Mouse (Mus musculus) MEL (cell line): ENCODE results near the gene Mbd3. TPM values are rescaled to one million over a fixed set of nuclear protein-coding genes. Genes with fewer than 3 reads are reported as not detected.

Experiments
- DNase-seq: peaks from one replicate; pipeline ENCODE4 v3.0.0; 2011; ENCODE audit warnings: low read depth, low spot score
- H3K27ac ChIP-seq: 2 replicates; pipeline ENCODE4 v1.5.1; 2012; ENCODE audit warnings: low read depth, mild to moderate bottlenecking, control low read depth, low read length, moderate library complexity; ENCODE audit not compliant: control insufficient read depth
- H3K27me3 ChIP-seq, 2 experiments: fragments of 150-350 bp in 1 of 2; sonication (generic) in 1 of 2; 2 replicates each; pipeline ENCODE4 v1.6.1; 2012; ENCODE audit warnings: low read length in 2 of 2, mild to moderate bottlenecking in 2 of 2, improper control_type of control experiment in 1 of 2, moderate library complexity in 1 of 2; ENCODE audit not compliant: insufficient read depth in 2 of 2, control insufficient read depth in 1 of 2
- H3K36me3 ChIP-seq, 2 experiments: 2 replicates each; pipeline ENCODE4 v1.6.1; 2012 to 2014; ENCODE audit warnings: low read length in 2 of 2, improper control_type of control experiment in 1 of 2, inconsistent platforms in 1 of 2, mild to moderate bottlenecking in 1 of 2; ENCODE audit not compliant: insufficient read depth in 2 of 2, control insufficient read depth in 1 of 2
- H3K4me1 ChIP-seq, 2 experiments: fragments of 150-350 bp in 1 of 2; sonication (generic) in 1 of 2; 2 replicates each; pipeline ENCODE4 v1.6.1; 2012; ENCODE audit warnings: low read length in 2 of 2, improper control_type of control experiment in 1 of 2, mild to moderate bottlenecking in 1 of 2; ENCODE audit not compliant: insufficient read depth in 2 of 2, control insufficient read depth in 1 of 2
- H3K4me3 ChIP-seq, 2 experiments: fragments of 150-350 bp in 1 of 2; sonication (generic) in 1 of 2; 2 replicates each; pipeline ENCODE4 v1.5.1; 2012; ENCODE audit warnings: low read depth in 2 of 2, low read length in 2 of 2, mild to moderate bottlenecking in 2 of 2, moderate library complexity in 2 of 2, control low read depth in 1 of 2, improper control_type of control experiment in 1 of 2; ENCODE audit not compliant: control insufficient read depth in 1 of 2, insufficient read depth in 1 of 2
- H3K79me2 ChIP-seq: 2 replicates; pipeline ENCODE4 v1.6.1; 2012; ENCODE audit warnings: mild to moderate bottlenecking, low read length, moderate library complexity; ENCODE audit not compliant: control insufficient read depth, poor library complexity, insufficient read depth
- H3K9ac ChIP-seq: 2 replicates; pipeline ENCODE4 v1.6.1; 2012; ENCODE audit warnings: low read depth, mild to moderate bottlenecking, control low read depth, low read length, moderate library complexity; ENCODE audit not compliant: control insufficient read depth, poor library complexity, severe bottlenecking
- H3K9me3 ChIP-seq: fragments of 150-350 bp; sonication (generic); replicated peaks from 2 replicates; pipeline ENCODE4 v1.6.1; 2012; ENCODE audit warnings: mild to moderate bottlenecking, low read length, improper control_type of control experiment, moderate library complexity; ENCODE audit not compliant: insufficient read depth
- BHLHE40 ChIP-seq: IDR thresholded peaks from 2 replicates; pipeline ENCODE4 v1.6.1; 2012; ENCODE audit warnings: low read depth, mild to moderate bottlenecking, inconsistent platforms, low read length, improper control_type of control experiment, borderline replicate concordance
- CHD1 ChIP-seq: IDR thresholded peaks from 2 replicates; pipeline ENCODE4 v1.6.1; 2012; ENCODE audit warnings: low read depth, mild to moderate bottlenecking, inconsistent platforms, low read length, improper control_type of control experiment
- ELF1 ChIP-seq: IDR thresholded peaks from 2 replicates; pipeline ENCODE4 v1.6.1; 2014; ENCODE audit warnings: low read depth, mild to moderate bottlenecking, inconsistent platforms, low read length, improper control_type of control experiment, moderate library complexity
- GABPA ChIP-seq: IDR thresholded peaks from 2 replicates; pipeline ENCODE4 v1.6.1; 2012; ENCODE audit warnings: low read depth, mild to moderate bottlenecking, inconsistent platforms, low read length, improper control_type of control experiment, moderate library complexity
- GATA1 ChIP-seq: IDR thresholded peaks from 2 replicates; pipeline ENCODE4 v1.6.1; 2011; ENCODE audit warnings: low read depth, low read length, improper control_type of control experiment
- HCFC1 ChIP-seq: IDR thresholded peaks from 2 replicates; pipeline ENCODE4 v1.6.1; 2012; ENCODE audit warnings: low read depth, mild to moderate bottlenecking, inconsistent platforms, low read length, improper control_type of control experiment, moderate library complexity
- JUND ChIP-seq: IDR thresholded peaks from 2 replicates; pipeline ENCODE4 v1.6.1; 2011; ENCODE audit warnings: low read depth, mild to moderate bottlenecking, improper control_type of control experiment, low read length
- MAFK ChIP-seq: IDR thresholded peaks from 2 replicates; pipeline ENCODE4 v1.6.1; 2011; ENCODE audit warnings: low read depth, mild to moderate bottlenecking, low read length, improper control_type of control experiment, borderline replicate concordance
- MAX ChIP-seq: IDR thresholded peaks from 2 replicates; pipeline ENCODE4 v1.6.1; 2011; ENCODE audit warnings: low read length, improper control_type of control experiment
- MEF2A ChIP-seq: IDR thresholded peaks from 2 replicates; pipeline ENCODE4 v1.6.1; 2014; ENCODE audit warnings: low read depth, mild to moderate bottlenecking, inconsistent platforms, low read length, improper control_type of control experiment; ENCODE audit not compliant: poor library complexity, insufficient replicate concordance, severe bottlenecking; ENCODE audit errors: extremely low read depth
- MXI1 ChIP-seq: IDR thresholded peaks from 2 replicates; pipeline ENCODE4 v1.6.1; 2011; ENCODE audit warnings: mild to moderate bottlenecking, low read depth, low read length, improper control_type of control experiment
- MYC ChIP-seq: IDR thresholded peaks from 2 replicates; pipeline ENCODE4 v1.6.1; 2011; ENCODE audit warnings: low read depth, mild to moderate bottlenecking, low read length, improper control_type of control experiment, moderate library complexity
- NRF1 ChIP-seq: IDR thresholded peaks from 2 replicates; pipeline ENCODE4 v1.6.1; 2014; ENCODE audit warnings: low read depth, mild to moderate bottlenecking, inconsistent platforms, low read length, improper control_type of control experiment, moderate library complexity; ENCODE audit not compliant: poor library complexity, insufficient read depth, severe bottlenecking
- POLR2A ChIP-seq, 2 experiments: IDR thresholded peaks; 2 replicates each; pipeline ENCODE4 v1.6.1; 2011 to 2012; ENCODE audit warnings: low read length in 2 of 2, mild to moderate bottlenecking in 2 of 2, control low read depth in 1 of 2, improper control_type of control experiment in 1 of 2, low read depth in 1 of 2, moderate library complexity in 1 of 2; ENCODE audit not compliant: control insufficient read depth in 1 of 2, insufficient read depth in 1 of 2, poor library complexity in 1 of 2
- POLR2AphosphoS2 ChIP-seq: IDR thresholded peaks from 2 replicates; pipeline ENCODE4 v1.6.1; 2011; ENCODE audit warnings: low read length, improper control_type of control experiment
- POLR2AphosphoS5 ChIP-seq: IDR thresholded peaks from 2 replicates; pipeline ENCODE4 v1.6.1; 2012; ENCODE audit warnings: low read depth, borderline replicate concordance, mild to moderate bottlenecking, inconsistent platforms, low read length, moderate library complexity, mixed read lengths
- RAD21 ChIP-seq: IDR thresholded peaks from 2 replicates; pipeline ENCODE4 v1.6.1; 2011; ENCODE audit warnings: mild to moderate bottlenecking, low read depth, low read length, improper control_type of control experiment
- RCOR1 ChIP-seq: IDR thresholded peaks from 2 replicates; pipeline ENCODE4 v1.6.1; 2012; ENCODE audit warnings: low read depth, mild to moderate bottlenecking, inconsistent platforms, low read length, improper control_type of control experiment
- SIN3A ChIP-seq: IDR thresholded peaks from 2 replicates; pipeline ENCODE4 v1.6.1; 2012; ENCODE audit warnings: low read length, improper control_type of control experiment, inconsistent platforms
- SMC3 ChIP-seq: IDR thresholded peaks from 2 replicates; pipeline ENCODE4 v1.6.1; 2011; ENCODE audit warnings: low read depth, low read length, improper control_type of control experiment
- TAL1 ChIP-seq: IDR thresholded peaks from 2 replicates; pipeline ENCODE4 v1.6.1; 2012; ENCODE audit warnings: mild to moderate bottlenecking, inconsistent platforms, low read length, moderate library complexity, mixed read lengths
- TBP ChIP-seq: IDR thresholded peaks from 2 replicates; pipeline ENCODE4 v1.8.0; 2011; ENCODE audit warnings: low read depth, low read length, improper control_type of control experiment
- UBTF ChIP-seq: IDR thresholded peaks from 2 replicates; pipeline ENCODE4 v1.6.1; 2012; ENCODE audit warnings: low read depth, mild to moderate bottlenecking, inconsistent platforms, low read length, improper control_type of control experiment, moderate library complexity, borderline replicate concordance; ENCODE audit not compliant: insufficient read depth
- USF1 ChIP-seq: IDR thresholded peaks from 2 replicates; pipeline ENCODE4 v1.6.1; 2014; ENCODE audit warnings: low read depth, mild to moderate bottlenecking, inconsistent platforms, low read length, improper control_type of control experiment, moderate library complexity
- ZC3H11A ChIP-seq: IDR thresholded peaks from 2 replicates; pipeline ENCODE4 v1.6.1; 2012; ENCODE audit warnings: low read depth, mild to moderate bottlenecking, inconsistent platforms, low read length, improper control_type of control experiment
- ZMIZ1 ChIP-seq: IDR thresholded peaks from 2 replicates; pipeline ENCODE4 v1.6.1; 2012; ENCODE audit warnings: low read depth, mild to moderate bottlenecking, inconsistent platforms, low read length, improper control_type of control experiment, moderate library complexity
- polyA plus RNA-seq, 2 experiments: library from polyadenylated mRNA; stranded (reverse) in 1 of 2; unstranded in 1 of 2; fragments of >175 nt in 1 of 2; fragments of >200 nt in 1 of 2; gene quantifications; 2 replicates each; pipeline versions ENCODE4 v1.2.1 to v1.2.4; 2012; ENCODE audit warnings: low replicate concordance in 2 of 2, low read depth in 1 of 2; ENCODE audit not compliant: insufficient read length in 2 of 2, insufficient read depth in 1 of 2, missing spikeins in 1 of 2
- total RNA-seq: library from RNA; depleted of rRNA; stranded (reverse); fragments of 300-350 nt; gene quantifications from 2 replicates; pipeline ENCODE4 v1.2.3, GENCODE M21; 2012

Mbd3 gene
- total and polyA plus RNA-seq, 3 experiments, result 81.4 to 289 TPM; not detected in 1

GRCm38 (mm10) chr10:80400704-80401161 is 1.4 kb upstream of the Mbd3 start:
- no peak for TF ChIP-seq SMC3
- TF ChIP-seq TBP, result no peak
- TF ChIP-seq MYC, result 0 out of 2 replicates have a peak, but pooled peaks have one; percentile 21
- TF ChIP-seq POLR2A (IDR thresholded peaks at IDR 0.05; ENCODE audit: control insufficient read depth in 1 of 2, insufficient read depth in 1 of 2, low read depth in 1 of 2, low read length in 2 of 2, poor library complexity in 1 of 2), result no peak
- no peak for TF ChIP-seq TAL1
- TF ChIP-seq USF1, result no peak
- no peak for TF ChIP-seq NRF1
- peak; percentile 91; the same call in 1 of the 2 replicates for TF ChIP-seq CHD1
- no peak for TF ChIP-seq UBTF
- TF ChIP-seq ZMIZ1, result peak; percentile 6; the same call in 1 of the 2 replicates
- TF ChIP-seq JUND, result no peak
- no peak for TF ChIP-seq GABPA
- TF ChIP-seq MEF2A, result no peak
- TF ChIP-seq SIN3A, result 0 out of 2 replicates have a peak, but pooled peaks have one; percentile 40
- H3K9ac ChIP-seq, result peak overlapping the region; percentile 81
- H3K4me3 ChIP-seq, result peak overlapping the region; percentile 63 to 76
- H3K79me2 ChIP-seq, result peaks cover 47% of the 10 kb centered on the region
- H3K27me3 ChIP-seq, result no peaks in the 10 kb centered on the region
- H3K27ac ChIP-seq, result peak overlapping the region; percentile 89
- peaks cover 0 to 38% of the 10 kb centered on the region in 2 experiments; a peak in 3 of 4 replicates for H3K4me1 ChIP-seq
- DNase-seq, result peak; percentile 49
- no peaks in the 10 kb centered on the region for H3K9me3 ChIP-seq
- H3K36me3 ChIP-seq, result peaks cover 9 to 21% of the 10 kb centered on the region in 2 experiments; a peak in 3 of 4 replicates

- H3K79me2 ChIP-seq, result peaks cover 43% of the 10 kb centered on the region
- no peaks in the 10 kb centered on the region for H3K27me3 ChIP-seq
- no peak for DNase-seq
- no peaks in the 10 kb centered on the region for H3K9me3 ChIP-seq
- H3K4me3 ChIP-seq, result peak overlapping the region; percentile 63 to 76
- peak overlapping the region; percentile 81 for H3K9ac ChIP-seq
- peaks cover 9 to 21% of the 10 kb centered on the region in 2 experiments; a peak in 3 of 4 replicates for H3K36me3 ChIP-seq
- H3K4me1 ChIP-seq, result peaks cover 0 to 33% of the 10 kb centered on the region in 2 experiments; a peak in 3 of 4 replicates
- H3K27ac ChIP-seq, result peak overlapping the region; percentile 89
- TF ChIP-seq TBP (0 out of 2 replicates have a peak, but pooled peaks have one; percentile 1), SMC3 (no peak), NRF1 (no peak), TAL1 (no peak), ZMIZ1 (no peak), HCFC1 (no peak), MXI1 (peak; percentile 88), GATA1 (no peak), JUND (no peak), BHLHE40 (peak; percentile 76; the same call in 1 of the 2 replicates), MYC (peak; percentile 87), MAX (peak; percentile 73), MEF2A (no peak), RCOR1 (no peak), RAD21 (no peak), POLR2AphosphoS5 (no peak), UBTF (no peak), POLR2AphosphoS2 (no peak), POLR2A (IDR thresholded peaks at IDR 0.05; ENCODE audit: control insufficient read depth in 1 of 2, insufficient read depth in 1 of 2, low read depth in 1 of 2, low read length in 2 of 2, poor library complexity in 1 of 2) (peak in 1 of 2 experiments; percentile 20; a peak in 1 of 4 replicates), MAFK (no peak), ELF1 (no peak), CHD1 (peak; percentile 16; the same call in 1 of the 2 replicates), ZC3H11A (no peak)
Observed at GRCm38 (mm10) chr10:80399973-80400703, 788 bp upstream of the Mbd3 start.
